Mouse (Mus musculus): ENCODE measurements around the gene Ins2. TPM values are rescaled to one million over a fixed set of nuclear protein-coding genes. Genes with fewer than 3 reads are reported as not detected.

Gene Ins2
- polyA plus RNA-seq, 1 experiment = 15.8 TPM

DNA sequence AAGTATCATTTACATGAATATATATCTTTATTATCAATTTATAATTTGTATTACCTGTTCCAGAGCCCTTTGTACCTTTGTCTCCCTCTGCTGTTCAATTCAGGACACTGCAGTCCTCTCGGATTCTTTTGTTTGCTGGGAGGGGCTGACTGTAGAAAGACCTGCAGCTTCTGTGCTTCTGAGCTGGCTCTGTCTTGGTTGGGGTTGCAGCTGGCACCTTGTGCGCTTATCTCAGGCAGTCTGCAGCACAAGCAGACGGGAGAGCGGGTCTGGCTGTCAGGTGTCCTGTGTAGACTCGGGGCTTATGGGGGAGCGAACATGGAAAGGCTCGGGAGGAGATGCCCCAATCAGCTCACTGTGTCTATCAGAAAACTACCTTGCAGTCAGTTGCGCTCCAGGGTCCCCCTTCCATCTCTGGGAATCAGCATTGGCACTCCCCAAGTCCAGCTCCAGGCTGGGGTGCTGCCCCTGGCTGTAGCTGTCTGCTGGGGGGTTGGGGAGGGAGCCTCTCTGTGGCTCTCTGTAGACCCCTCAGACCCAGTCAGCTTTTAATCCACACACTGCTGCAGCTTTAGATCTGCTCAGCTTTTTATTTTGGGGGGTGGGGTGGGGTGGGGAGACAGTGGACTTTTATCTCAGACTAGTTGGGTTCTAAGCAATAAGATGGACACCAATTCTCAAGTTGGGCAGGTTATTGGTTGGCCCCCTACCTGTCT lies 28.2 kb downstream of the Ins2 start:
- no peaks in the 10 kb centered on the region for H3K27me3 ChIP-seq (ENCODE audit: control insufficient read depth, insufficient read depth, low read length)
- H3K27ac ChIP-seq (ENCODE audit: insufficient read depth, low read length) = no peak overlapping the region
- 31% methylated on average over 8 of the region's 8 CpGs for WGBS
- H3K36me3 ChIP-seq (ENCODE audit: control insufficient read depth, insufficient read depth, low read length) = no peaks in the 10 kb centered on the region
- H3K4me3 ChIP-seq (ENCODE audit: extremely low read depth, insufficient read depth, insufficient read length) = no peak overlapping the region
- TF ChIP-seq CTCF (IDR thresholded peaks at IDR 0.05; ENCODE audit: extremely low read depth, insufficient read depth, insufficient read length, insufficient replicate concordance) (peak; percentile 47; the same call in 1 of the 2 replicates), POLR2A (IDR thresholded peaks at IDR 0.05; ENCODE audit: low read depth, low read length) (no peak)
- no peaks in the 10 kb centered on the region for H3K4me1 ChIP-seq (ENCODE audit: control insufficient read depth, insufficient read depth, insufficient read length)
- DNase-seq (ENCODE audit: low read depth in 1 of 2, low spot score in 2 of 2) = peak in 1 of 2 experiments; percentile 15

- no peak overlapping the region for H3K27ac ChIP-seq (ENCODE audit: insufficient read depth, low read length)
- no peak for TF ChIP-seq POLR2A (IDR thresholded peaks at IDR 0.05; ENCODE audit: low read depth, low read length)
- TF ChIP-seq CTCF (IDR thresholded peaks at IDR 0.05; ENCODE audit: extremely low read depth, insufficient read depth, insufficient read length, insufficient replicate concordance) = no peak
These were observed 36.3 kb downstream of the Ins2 start for GRCm38 (mm10) chr7:142706873-142707272.

GRCm38 (mm10) chr7:142699334-142699860 lies 43.8 kb downstream of the Ins2 start:
- Histone ChIP-seq H3K36me3 (ENCODE audit: control insufficient read depth, insufficient read depth, low read length) (no peaks in the 10 kb centered on the region), H3K27me3 (ENCODE audit: control insufficient read depth, insufficient read depth, low read length) (no peaks in the 10 kb centered on the region), H3K4me1 (ENCODE audit: control insufficient read depth, insufficient read depth, insufficient read length) (no peaks in the 10 kb centered on the region), H3K4me3 (ENCODE audit: extremely low read depth, insufficient read depth, insufficient read length) (no peak overlapping the region), H3K27ac (ENCODE audit: insufficient read depth, low read length) (no peak overlapping the region)
- DNase-seq (ENCODE audit: low read depth in 1 of 2, low spot score in 2 of 2) = no peak
- WGBS = 72% methylated on average over 5 of the region's 5 CpGs
- TF ChIP-seq CTCF (IDR thresholded peaks at IDR 0.05; ENCODE audit: extremely low read depth, insufficient read depth, insufficient read length, insufficient replicate concordance) (no peak), POLR2A (IDR thresholded peaks at IDR 0.05; ENCODE audit: low read depth, low read length) (no peak)

More at GRCm38 (mm10) chr7:142706873-142707272, 36.3 kb downstream of the Ins2 start:
- no peaks in the 10 kb centered on the region for H3K27me3 ChIP-seq (ENCODE audit: control insufficient read depth, insufficient read depth, low read length)
- H3K4me3 ChIP-seq (ENCODE audit: extremely low read depth, insufficient read depth, insufficient read length) = no peak overlapping the region
- no peaks in the 10 kb centered on the region for H3K4me1 ChIP-seq (ENCODE audit: control insufficient read depth, insufficient read depth, insufficient read length)
- no peak for DNase-seq (ENCODE audit: low read depth in 1 of 2, low spot score in 2 of 2)
- H3K36me3 ChIP-seq (ENCODE audit: control insufficient read depth, insufficient read depth, low read length) = no peaks in the 10 kb centered on the region
- WGBS = 84% methylated on average over 2 of the region's 2 CpGs

DNA sequence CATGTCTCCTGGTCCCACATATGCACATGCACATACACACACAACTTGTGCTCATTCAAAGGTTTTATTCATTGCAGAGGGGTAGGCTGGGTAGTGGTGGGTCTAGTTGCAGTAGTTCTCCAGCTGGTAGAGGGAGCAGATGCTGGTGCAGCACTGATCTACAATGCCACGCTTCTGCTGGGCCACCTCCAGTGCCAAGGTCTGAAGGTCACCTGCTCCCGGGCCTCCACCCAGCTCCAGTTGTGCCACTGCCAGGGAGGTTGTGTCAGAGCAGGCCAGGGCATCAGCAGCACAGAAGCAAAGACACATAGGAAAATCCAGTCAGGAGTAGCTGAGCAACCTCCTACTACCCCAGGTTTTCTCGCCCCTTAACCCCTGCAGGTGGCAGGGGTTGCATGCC lies 64.6 kb downstream of the Ins2 start:
- H3K27me3 ChIP-seq (ENCODE audit: control insufficient read depth, insufficient read depth, low read length) = no peaks in the 10 kb centered on the region
- no peaks in the 10 kb centered on the region for H3K4me1 ChIP-seq (ENCODE audit: control insufficient read depth, insufficient read depth, insufficient read length)
- WGBS = 80% methylated on average over 3 of the region's 3 CpGs
- H3K36me3 ChIP-seq (ENCODE audit: control insufficient read depth, insufficient read depth, low read length) = no peaks in the 10 kb centered on the region
- no peak overlapping the region for H3K4me3 ChIP-seq (ENCODE audit: extremely low read depth, insufficient read depth, insufficient read length)
- no peak overlapping the region for H3K27ac ChIP-seq (ENCODE audit: insufficient read depth, low read length)
- TF ChIP-seq CTCF (IDR thresholded peaks at IDR 0.05; ENCODE audit: extremely low read depth, insufficient read depth, insufficient read length, insufficient replicate concordance) (no peak), POLR2A (IDR thresholded peaks at IDR 0.05; ENCODE audit: low read depth, low read length) (no peak)
- DNase-seq (ENCODE audit: low read depth in 1 of 2, low spot score in 2 of 2) = no peak

- Histone ChIP-seq H3K4me3 (ENCODE audit: extremely low read depth, insufficient read depth, insufficient read length) (no peak overlapping the region), H3K36me3 (ENCODE audit: control insufficient read depth, insufficient read depth, low read length) (no peaks in the 10 kb centered on the region), H3K4me1 (ENCODE audit: control insufficient read depth, insufficient read depth, insufficient read length) (no peaks in the 10 kb centered on the region), H3K27ac (ENCODE audit: insufficient read depth, low read length) (no peak overlapping the region), H3K27me3 (ENCODE audit: control insufficient read depth, insufficient read depth, low read length) (no peaks in the 10 kb centered on the region)
- no peak for TF ChIP-seq CTCF (IDR thresholded peaks at IDR 0.05; ENCODE audit: extremely low read depth, insufficient read depth, insufficient read length, insufficient replicate concordance)
- TF ChIP-seq POLR2A (IDR thresholded peaks at IDR 0.05; ENCODE audit: low read depth, low read length) = no peak
- peak in 1 of 2 experiments; percentile 8 for DNase-seq (ENCODE audit: low read depth in 1 of 2, low spot score in 2 of 2)
- WGBS = 7% methylated on average over 3 of the region's 3 CpGs
These were observed 67.5 kb downstream of the Ins2 start for GRCm38 (mm10) chr7:142675644-142676043.

- TF ChIP-seq CTCF (IDR thresholded peaks at IDR 0.05; ENCODE audit: extremely low read depth, insufficient read depth, insufficient read length, insufficient replicate concordance) (no peak), POLR2A (IDR thresholded peaks at IDR 0.05; ENCODE audit: low read depth, low read length) (no peak)
- no peaks in the 10 kb centered on the region for H3K36me3 ChIP-seq (ENCODE audit: control insufficient read depth, insufficient read depth, low read length)
- no peak overlapping the region for H3K4me3 ChIP-seq (ENCODE audit: extremely low read depth, insufficient read depth, insufficient read length)
- WGBS = 79% methylated on average over 6 of the region's 6 CpGs
- DNase-seq (ENCODE audit: low read depth in 1 of 2, low spot score in 2 of 2) = no peak
- H3K27ac ChIP-seq (ENCODE audit: insufficient read depth, low read length) = no peak overlapping the region
- no peaks in the 10 kb centered on the region for H3K27me3 ChIP-seq (ENCODE audit: control insufficient read depth, insufficient read depth, low read length)
- H3K4me1 ChIP-seq (ENCODE audit: control insufficient read depth, insufficient read depth, insufficient read length) = no peaks in the 10 kb centered on the region
These were observed 68.0 kb downstream of the Ins2 start for GRCm38 (mm10) chr7:142675141-142675540.

GRCm38 (mm10) chr7:142672120-142672519 lies 71.1 kb downstream of the Ins2 start:
- Histone ChIP-seq H3K36me3 (ENCODE audit: control insufficient read depth, insufficient read depth, low read length) (no peaks in the 10 kb centered on the region), H3K27me3 (ENCODE audit: control insufficient read depth, insufficient read depth, low read length) (no peaks in the 10 kb centered on the region), H3K27ac (ENCODE audit: insufficient read depth, low read length) (no peak overlapping the region), H3K4me1 (ENCODE audit: control insufficient read depth, insufficient read depth, insufficient read length) (no peaks in the 10 kb centered on the region), H3K4me3 (ENCODE audit: extremely low read depth, insufficient read depth, insufficient read length) (no peak overlapping the region)
- TF ChIP-seq POLR2A (IDR thresholded peaks at IDR 0.05; ENCODE audit: low read depth, low read length) (no peak), CTCF (IDR thresholded peaks at IDR 0.05; ENCODE audit: extremely low read depth, insufficient read depth, insufficient read length, insufficient replicate concordance) (peak; percentile 25; the same call in 1 of the 2 replicates)
- peak in 1 of 2 experiments; percentile 7 for DNase-seq (ENCODE audit: low read depth in 1 of 2, low spot score in 2 of 2)
- WGBS = 12% methylated on average over 4 of the region's 4 CpGs

All from spleen, adult 2 months (tissue).